Mouse (Mus musculus) right cerebral cortex, postnatal 36 days (tissue): ENCODE data around the gene Enox1.

ENCODE experiments used
- DNase-seq, 2 experiments: peaks; one replicate each; pipeline ENCODE4 v3.0.0; 2022; ENCODE audit warnings: low spot score in 2 of 2, mixed read lengths in 1 of 2

The Enox1 gene

DNA sequence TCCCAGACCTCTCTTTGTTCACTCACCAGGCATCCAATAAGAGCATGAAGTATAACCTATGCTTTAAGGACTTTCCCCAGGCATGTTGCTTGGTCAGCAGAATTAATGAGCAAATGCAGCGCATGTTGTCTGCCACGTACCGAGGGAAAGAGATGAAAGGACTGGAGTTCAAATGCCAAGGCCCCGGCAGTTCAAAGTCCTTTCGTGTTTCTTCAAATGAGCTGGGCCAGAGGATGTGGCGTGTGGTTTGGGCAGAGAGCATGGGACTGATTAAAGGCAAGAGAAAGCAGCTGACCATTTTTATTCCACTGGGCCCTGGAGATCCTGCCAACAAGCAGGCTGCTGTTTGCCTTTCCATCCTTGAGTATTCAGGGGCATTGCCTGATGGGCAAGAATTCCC lies 460.7 kb downstream of the Enox1 start:
- DNase-seq, result no peak

DNA sequence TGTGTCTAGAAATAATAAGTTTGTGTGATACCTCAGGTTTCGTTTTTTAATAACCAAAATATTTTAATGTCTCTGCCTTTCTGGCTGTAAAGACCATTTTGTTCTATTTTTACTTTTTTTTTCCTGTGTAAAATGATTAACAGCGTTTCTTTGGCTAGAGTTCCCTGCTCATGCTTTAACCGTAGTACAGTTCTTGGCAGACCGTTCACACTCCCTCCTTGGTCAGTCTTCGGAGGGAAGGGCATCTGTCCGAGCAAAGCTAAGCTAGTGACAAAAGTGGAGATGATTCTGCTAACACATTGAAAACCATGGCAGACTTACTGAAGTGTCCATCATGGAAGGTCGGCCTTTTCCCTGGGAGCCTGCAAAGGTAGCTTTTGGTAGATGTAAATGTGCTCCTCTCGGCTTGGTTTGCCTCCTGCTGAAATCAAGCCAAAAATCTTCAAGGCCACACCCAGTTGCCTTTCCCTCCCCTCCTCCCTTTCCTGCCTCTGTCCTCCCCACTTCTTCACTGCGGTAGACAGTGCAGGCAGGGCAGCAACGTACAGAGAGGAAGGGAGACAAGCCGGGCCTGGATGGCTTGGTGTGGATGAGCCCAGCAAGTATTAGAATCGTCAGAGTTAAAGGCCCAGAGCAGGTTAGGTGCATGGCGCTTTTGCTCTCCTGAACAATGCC lies 461.7 kb downstream of the Enox1 start:
- DNase-seq, result no peak

- DNase-seq, result peak in 1 of 2 experiments; percentile 52
Observed at GRCm38 (mm10) chr14:77621473-77622264, 465.1 kb downstream of the Enox1 start.

- no peak for DNase-seq
Observed at GRCm38 (mm10) chr14:77626557-77627507, 470.3 kb downstream of the Enox1 start.

- DNase-seq, result no peak
Observed at GRCm38 (mm10) chr14:77632466-77633171, 476.1 kb downstream of the Enox1 start.

DNA sequence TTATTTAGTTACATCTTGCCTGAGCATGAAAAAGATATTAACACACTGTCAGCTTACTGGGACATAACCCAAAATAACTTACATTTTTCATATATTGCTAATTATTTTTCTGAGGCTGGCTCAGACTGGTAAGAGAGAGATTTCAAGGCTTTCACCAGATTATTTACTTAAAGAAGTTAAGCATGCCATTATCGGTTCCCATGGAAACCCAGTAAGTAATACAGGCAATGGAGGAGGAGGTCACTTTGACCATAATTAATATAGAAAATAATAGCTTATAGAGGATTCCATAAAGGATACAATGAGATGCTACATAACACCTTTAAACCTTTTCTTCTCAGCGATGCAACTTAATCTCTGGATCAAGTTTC lies 476.6 kb downstream of the Enox1 start:
- DNase-seq, result no peak

DNA sequence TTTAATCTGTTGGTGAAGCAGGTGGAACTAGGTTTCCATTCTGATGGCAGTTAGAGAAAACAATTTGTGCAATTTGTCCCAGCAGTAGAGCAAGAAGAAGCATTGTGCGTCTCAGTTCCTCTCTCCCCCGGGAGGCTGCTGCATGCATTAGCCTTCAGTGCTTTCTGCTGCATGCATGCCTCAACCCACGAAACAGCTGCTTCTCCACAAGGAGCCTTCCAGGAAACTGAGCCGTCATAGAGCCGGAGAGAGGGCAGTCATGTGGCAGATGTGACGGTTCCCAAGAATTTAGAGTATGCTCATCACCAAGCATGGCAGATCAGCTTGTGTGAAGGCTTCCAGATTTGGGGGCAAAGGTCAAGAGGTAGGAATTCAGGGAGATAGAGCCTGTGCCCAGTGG lies 480.4 kb downstream of the Enox1 start:
- peak in 1 of 2 experiments; percentile 73 for DNase-seq

DNA sequence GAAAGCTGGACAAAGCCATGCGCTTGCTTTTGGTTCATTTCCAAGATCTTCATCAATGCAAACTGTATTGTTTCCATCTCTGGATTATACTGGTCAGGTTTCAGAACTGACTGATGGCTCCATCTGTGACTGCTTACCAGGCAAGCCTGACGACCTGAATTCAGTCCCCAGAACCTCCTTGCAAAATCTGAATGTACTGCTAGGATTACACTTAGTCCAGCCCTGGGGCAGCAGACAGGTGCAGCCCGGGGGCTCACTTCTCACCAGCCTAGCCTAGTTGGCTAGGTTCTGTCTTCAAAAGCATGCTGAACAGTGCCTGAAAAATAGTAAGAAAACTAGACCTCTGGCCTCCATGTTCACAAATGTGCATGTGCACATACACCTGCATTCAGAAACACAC lies 481.6 kb downstream of the Enox1 start:
- no peak for DNase-seq

DNA sequence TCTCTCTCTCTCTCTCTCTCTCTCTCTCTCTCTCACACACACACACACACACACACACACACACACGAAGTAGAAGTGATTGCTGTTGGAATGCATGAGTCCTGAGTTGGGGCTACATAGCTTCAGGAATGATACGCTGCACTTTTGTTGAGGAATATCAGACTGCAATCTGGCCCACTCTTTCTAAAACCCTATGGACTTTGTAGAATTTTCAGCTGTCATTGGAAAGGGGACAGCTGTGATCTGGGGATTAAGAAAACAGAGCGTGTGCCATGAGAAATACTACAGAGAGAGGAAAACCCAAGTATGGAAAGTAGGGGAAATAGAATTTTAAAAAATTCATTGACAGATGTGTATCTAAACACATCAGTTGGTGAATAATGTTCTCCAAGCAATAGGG lies 482.1 kb downstream of the Enox1 start:
- no peak for DNase-seq

- DNase-seq, result no peak
Observed at GRCm38 (mm10) chr14:77639586-77639985, 483.0 kb downstream of the Enox1 start.

- no peak for DNase-seq
Observed at GRCm38 (mm10) chr14:77642314-77642713, 485.8 kb downstream of the Enox1 start.

GRCm38 (mm10) chr14:77646196-77646595 lies 489.6 kb downstream of the Enox1 start:
- no peak for DNase-seq

- peak; percentile 26 to 44 for DNase-seq
Observed at GRCm38 (mm10) chr14:77647017-77647416, 490.5 kb downstream of the Enox1 start.

DNA sequence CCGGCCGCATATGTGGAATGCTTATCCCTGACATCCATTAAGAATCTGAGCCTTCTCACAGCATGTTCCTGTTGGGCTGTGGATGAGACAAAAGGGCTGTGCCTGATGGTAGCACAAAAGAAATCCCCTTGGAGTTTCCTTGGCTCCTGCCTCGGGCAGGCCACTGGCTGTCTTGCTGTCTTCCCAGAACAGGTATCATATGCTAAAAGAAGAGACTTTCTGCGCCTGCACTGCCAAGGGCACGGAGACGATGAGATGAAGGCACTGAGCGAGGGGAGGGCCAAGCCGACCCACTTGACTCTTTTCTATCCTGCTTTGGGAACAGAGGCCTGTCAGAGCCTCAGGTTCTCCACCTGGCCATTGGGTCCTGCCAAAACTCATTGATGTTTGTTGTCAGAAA lies 491.7 kb downstream of the Enox1 start:
- DNase-seq, result no peak

GRCm38 (mm10) chr14:77658739-77659138 lies 502.2 kb downstream of the Enox1 start:
- DNase-seq, result no peak

GRCm38 (mm10) chr14:77662273-77662672 lies 505.7 kb downstream of the Enox1 start:
- no peak for DNase-seq

DNA sequence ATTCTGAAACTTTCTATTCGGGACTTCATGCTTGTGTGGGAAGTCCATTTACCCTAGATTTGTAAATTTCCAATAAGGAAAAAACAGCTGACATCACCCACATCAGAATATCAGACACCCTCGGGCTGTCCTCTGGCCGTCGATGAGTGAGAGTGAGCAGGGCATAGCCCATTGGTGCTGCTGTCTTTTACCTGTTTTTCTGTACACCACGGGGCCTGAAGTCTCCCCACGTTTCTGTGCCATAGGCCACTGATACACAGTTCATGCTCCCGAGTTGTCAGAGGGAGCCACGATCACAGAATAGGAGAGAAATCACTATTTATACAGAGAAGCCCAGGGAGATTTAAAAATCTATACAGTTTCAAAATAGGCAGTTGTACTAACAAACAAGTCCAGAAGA lies 506.4 kb downstream of the Enox1 start:
- no peak for DNase-seq

- no peak for DNase-seq
Observed at GRCm38 (mm10) chr14:77668096-77668495, 511.5 kb downstream of the Enox1 start.

GRCm38 (mm10) chr14:77669494-77669893 lies 512.9 kb downstream of the Enox1 start:
- DNase-seq, result no peak

DNA sequence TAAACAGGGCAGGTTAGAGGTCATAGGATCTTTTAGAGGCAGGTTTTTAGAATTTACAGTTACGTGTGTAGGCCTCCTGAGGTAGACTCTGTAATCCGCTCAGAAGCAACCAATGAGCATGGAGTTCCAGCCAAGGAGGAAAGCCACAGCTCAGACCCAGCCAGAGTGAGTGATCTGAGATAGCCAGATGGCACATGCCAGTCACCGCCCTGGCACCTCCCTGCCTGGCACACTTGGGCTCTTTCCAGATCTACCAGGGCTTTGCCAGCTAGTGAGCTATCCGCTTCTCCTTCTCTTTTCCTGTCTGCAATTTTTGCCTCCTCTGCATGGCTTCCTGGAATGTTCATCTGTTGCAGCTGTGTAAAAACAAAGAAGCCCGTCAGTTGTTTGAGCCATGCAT lies 514.4 kb downstream of the Enox1 start:
- DNase-seq, result no peak

DNA sequence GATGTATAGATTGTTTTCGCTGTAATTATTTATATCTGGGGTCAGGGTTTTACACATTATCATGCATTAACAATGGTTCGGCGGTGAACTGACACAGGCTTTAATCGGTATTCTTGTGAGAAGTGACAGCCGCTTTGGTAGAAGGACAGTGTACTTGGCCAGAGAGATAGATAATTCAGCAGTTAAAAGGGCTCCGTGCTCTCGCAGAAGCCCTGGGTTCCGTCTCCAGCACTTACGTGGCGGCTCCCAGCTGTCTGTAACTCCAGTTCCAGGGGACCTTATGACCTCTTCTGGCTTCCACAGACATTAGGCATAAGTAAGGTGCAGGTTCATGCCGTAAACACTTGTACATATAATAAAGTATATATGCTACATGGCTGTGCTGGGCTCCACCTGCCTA lies 515.4 kb downstream of the Enox1 start:
- DNase-seq, result no peak

DNA sequence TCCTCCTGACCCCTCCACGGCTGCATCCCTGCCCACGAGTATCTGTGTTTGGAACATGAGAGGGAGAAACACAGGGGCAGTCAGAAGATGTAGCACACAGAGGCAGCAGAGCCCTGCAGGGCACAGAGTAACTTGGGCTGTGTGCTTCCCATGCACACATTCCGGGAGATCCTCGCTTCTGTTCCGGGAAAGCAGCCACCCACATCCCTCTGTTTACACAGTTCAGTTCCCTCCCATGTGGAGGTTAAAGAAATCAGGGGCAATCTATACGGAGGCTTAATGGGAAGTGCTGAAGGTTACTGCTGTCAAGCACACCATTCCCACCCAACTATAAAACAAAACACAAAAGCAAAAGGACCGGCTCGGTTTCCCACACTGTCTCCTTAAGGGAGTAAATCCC lies 516.6 kb downstream of the Enox1 start:
- no peak for DNase-seq
